Mouse (Mus musculus) embryonic facial prominence, embryonic 10.5 days (tissue): ENCODE data around the gene Olfr975. TPM values are rescaled to one million over a fixed set of nuclear protein-coding genes. Genes with fewer than 3 reads are reported as not detected.

Experiments used
- polyA plus RNA-seq: library from polyadenylated mRNA; unstranded; fragments of >200 nt; fragmentation: Nextera tagmentation; extraction: Ambion mirVana; gene quantifications from 2 replicates; pipeline ENCODE4 v1.2.1, GENCODE M21; 2016

The Olfr975 gene
- polyA plus RNA-seq, 1 experiment from 2014 or later, result 0.05 TPM

Other genes starting within 250 kb of the Olfr975 start
- 0.05 TPM in 1 of 2 replicates, not detected in the other for gene Olfr149, start 244.9 kb downstream of the Olfr975 start, polyA plus RNA-seq
- gene Olfr965, start 240.7 kb downstream of the Olfr975 start, polyA plus RNA-seq, result not detected in 2 replicates
- gene Olfr150, start 221.1 kb downstream of the Olfr975 start, polyA plus RNA-seq, result not detected in 2 replicates
- gene Olfr967, start 205.8 kb downstream of the Olfr975 start, polyA plus RNA-seq, result not detected in 2 replicates
- not detected in 2 replicates for gene Olfr968, start 168.8 kb downstream of the Olfr975 start, polyA plus RNA-seq
- not detected in 2 replicates for gene Olfr969, start 161.1 kb downstream of the Olfr975 start, polyA plus RNA-seq
- gene Olfr970, start 143.2 kb downstream of the Olfr975 start, polyA plus RNA-seq, result not detected in 2 replicates
- not detected in 2 replicates for gene Olfr971, start 115.2 kb downstream of the Olfr975 start, polyA plus RNA-seq
- not detected in 2 replicates for gene Olfr972, start 85.6 kb downstream of the Olfr975 start, polyA plus RNA-seq
- not detected in 2 replicates for gene Olfr229, start 44.7 kb downstream of the Olfr975 start, polyA plus RNA-seq
- not detected in 2 replicates for gene Olfr974, start 14.5 kb downstream of the Olfr975 start, polyA plus RNA-seq
- not detected in 2 replicates for gene Olfr976, start 9.1 kb upstream of the Olfr975 start, polyA plus RNA-seq
- not detected in 2 replicates for gene Olfr978, start 40.1 kb upstream of the Olfr975 start, polyA plus RNA-seq
- gene Olfr979, start 51.4 kb upstream of the Olfr975 start, polyA plus RNA-seq, result not detected in 2 replicates
- not detected in 2 replicates for gene Olfr980, start 57.5 kb upstream of the Olfr975 start, polyA plus RNA-seq
- gene Olfr981, start 69.4 kb upstream of the Olfr975 start, polyA plus RNA-seq, result not detected in 2 replicates
- not detected in 2 replicates for gene Olfr982, start 121.8 kb upstream of the Olfr975 start, polyA plus RNA-seq
- gene Olfr983, start 141.5 kb upstream of the Olfr975 start, polyA plus RNA-seq, result not detected in 2 replicates
- not detected in 2 replicates for gene Olfr984, start 162.2 kb upstream of the Olfr975 start, polyA plus RNA-seq
- not detected in 2 replicates for gene Olfr985, start 178.1 kb upstream of the Olfr975 start, polyA plus RNA-seq
- gene Tmem225, start 196.1 kb upstream of the Olfr975 start, polyA plus RNA-seq, result not detected in 2 replicates
- not detected in 2 replicates for gene Olfr986, start 228.9 kb upstream of the Olfr975 start, polyA plus RNA-seq
- gene Zfp202, start 240.3 kb upstream of the Olfr975 start, polyA plus RNA-seq, result 6.6 and 7.8 TPM in 2 replicates